Mouse (Mus musculus): ENCODE data around the gene Zfp825. TPM values are rescaled to one million over a fixed set of nuclear protein-coding genes. Genes with fewer than 3 reads are reported as not detected.
A peak's percentile ranks its signal among the peaks of the same experiment; 100 is the strongest.
"Not testable (repeated sequence)": the region's sequence is repeated elsewhere in the genome, so short reads cannot be mapped to it uniquely, and the experiment has no call there.

Gene Zfp825
- polyA plus RNA-seq, 1 experiment from 2014 or later, result 16.2 TPM

DNA sequence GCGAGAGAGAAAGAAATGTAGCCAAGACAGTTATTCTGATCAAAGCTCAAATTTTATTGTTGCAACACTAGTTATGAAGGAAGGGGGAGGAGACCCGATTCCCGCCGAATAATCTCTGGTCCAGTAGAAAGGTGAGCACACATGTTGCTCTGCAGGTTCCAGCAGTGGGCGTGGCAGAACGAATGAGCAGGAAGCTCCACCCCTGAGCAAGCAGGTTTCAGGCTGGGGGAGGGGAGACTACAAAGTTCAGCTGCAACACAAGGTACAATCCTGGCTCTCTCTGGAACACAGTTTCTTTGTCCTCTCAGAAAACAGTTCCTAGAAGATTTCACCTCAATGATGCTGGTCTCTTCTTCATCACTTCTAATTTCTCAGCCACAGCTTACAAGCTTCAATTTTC is 14.2 kb upstream of the Zfp825 start:
- 85% methylated on average over 6 of the region's 6 CpGs for WGBS
- not testable (repeated sequence) for H3K4me1 ChIP-seq (ENCODE audit: control insufficient read depth, insufficient read depth, low read depth, low read length); H3K9ac ChIP-seq (ENCODE audit: low read depth, low read length); H3K36me3 ChIP-seq (ENCODE audit: control insufficient read depth, insufficient read depth, low read length); ATAC-seq; H3K4me2 ChIP-seq (ENCODE audit: low read length); H3K27me3 ChIP-seq (replicated peaks; ENCODE audit: control insufficient read depth, insufficient read depth, low read length); H3K27ac ChIP-seq (ENCODE audit: low read depth, low read length); H3K9me3 ChIP-seq (ENCODE audit: control insufficient read depth, low read length); H3K4me3 ChIP-seq (ENCODE audit: low read length)

DNA sequence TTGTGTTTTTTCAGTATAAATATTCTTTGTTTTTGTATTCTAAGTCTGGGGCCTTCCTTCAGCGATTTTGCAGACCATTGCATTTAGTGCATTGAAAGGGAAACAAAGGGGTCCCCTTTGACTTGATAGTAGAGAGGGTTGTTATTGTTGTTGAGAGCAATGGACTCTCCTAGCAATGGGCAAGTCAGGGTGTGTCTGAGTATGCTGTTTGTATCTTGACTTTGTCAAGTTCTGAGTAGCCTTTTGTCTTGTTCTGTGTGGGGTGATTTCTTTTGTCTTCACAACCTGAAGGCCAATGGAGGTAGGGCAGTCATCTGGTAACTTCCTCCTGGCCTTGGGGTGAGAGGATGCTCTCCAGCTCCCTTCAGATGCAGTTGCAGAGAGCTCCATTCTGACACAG is 9.1 kb upstream of the Zfp825 start:
- not testable (repeated sequence) for H3K9ac ChIP-seq (ENCODE audit: low read depth, low read length); H3K27ac ChIP-seq (ENCODE audit: low read depth, low read length); H3K4me1 ChIP-seq (ENCODE audit: control insufficient read depth, insufficient read depth, low read depth, low read length); H3K9me3 ChIP-seq (ENCODE audit: control insufficient read depth, low read length); H3K4me2 ChIP-seq (ENCODE audit: low read length); H3K4me3 ChIP-seq (ENCODE audit: low read length); ATAC-seq; H3K27me3 ChIP-seq (replicated peaks; ENCODE audit: control insufficient read depth, insufficient read depth, low read length); H3K36me3 ChIP-seq (ENCODE audit: control insufficient read depth, insufficient read depth, low read length)
- 79% methylated on average over 1 of the region's 1 CpGs for WGBS

DNA sequence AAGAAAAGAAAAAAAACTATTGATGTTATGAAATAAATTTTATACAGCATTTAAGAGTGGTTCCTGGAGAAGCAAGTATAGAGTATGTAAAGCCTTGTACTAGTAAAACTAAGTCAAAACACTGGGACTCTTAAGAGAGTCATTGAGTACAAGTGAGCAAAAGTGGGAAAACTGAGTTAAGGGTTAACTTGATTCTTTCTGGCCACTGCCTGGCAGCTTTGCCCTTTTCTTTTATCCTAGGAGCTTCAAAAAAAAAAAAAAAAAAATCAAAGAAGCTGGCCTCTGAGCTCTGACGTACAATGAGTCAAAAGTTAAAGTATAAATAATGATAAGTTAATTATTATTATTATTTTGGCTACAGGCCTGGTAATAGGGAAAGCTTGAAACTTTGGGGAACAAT is 5.9 kb upstream of the Zfp825 start:
- not testable (repeated sequence) for H3K36me3 ChIP-seq (ENCODE audit: control insufficient read depth, insufficient read depth, low read length); H3K4me3 ChIP-seq (ENCODE audit: low read length); H3K9ac ChIP-seq (ENCODE audit: low read depth, low read length); H3K27me3 ChIP-seq (replicated peaks; ENCODE audit: control insufficient read depth, insufficient read depth, low read length); H3K9me3 ChIP-seq (ENCODE audit: control insufficient read depth, low read length); H3K4me1 ChIP-seq (ENCODE audit: control insufficient read depth, insufficient read depth, low read depth, low read length); ATAC-seq; H3K4me2 ChIP-seq (ENCODE audit: low read length); H3K27ac ChIP-seq (ENCODE audit: low read depth, low read length)
- WGBS, result 0% methylated on average over 1 of the region's 1 CpGs

DNA sequence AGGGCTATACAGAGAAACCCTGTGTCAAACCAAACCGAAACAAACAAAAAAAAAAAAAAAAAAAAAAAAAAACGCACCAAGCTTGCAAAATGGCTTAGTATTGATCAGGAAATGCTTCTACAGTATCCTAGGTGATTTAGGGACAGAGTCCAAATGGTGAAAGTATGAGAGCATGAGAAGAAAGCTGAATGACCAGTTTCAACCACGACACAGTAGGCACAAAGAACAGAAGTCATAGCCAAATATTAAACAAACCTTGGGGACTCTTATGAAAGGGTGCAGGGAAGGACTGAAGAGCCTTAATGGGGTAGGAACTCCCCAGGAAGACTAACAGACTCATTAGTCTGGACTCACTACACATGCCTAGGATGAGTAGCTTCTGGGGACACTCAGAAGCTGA is 9.5 kb downstream of the Zfp825 start:
- H3K27ac ChIP-seq (ENCODE audit: low read depth, low read length); H3K9me3 ChIP-seq (ENCODE audit: control insufficient read depth, low read length); H3K4me3 ChIP-seq (ENCODE audit: low read length); H3K4me1 ChIP-seq (ENCODE audit: control insufficient read depth, insufficient read depth, low read depth, low read length); H3K9ac ChIP-seq (ENCODE audit: low read depth, low read length); ATAC-seq; H3K36me3 ChIP-seq (ENCODE audit: control insufficient read depth, insufficient read depth, low read length); H3K4me2 ChIP-seq (ENCODE audit: low read length); H3K27me3 ChIP-seq (replicated peaks; ENCODE audit: control insufficient read depth, insufficient read depth, low read length): not testable (repeated sequence)
- 90% methylated on average over 3 of the region's 3 CpGs for WGBS

DNA sequence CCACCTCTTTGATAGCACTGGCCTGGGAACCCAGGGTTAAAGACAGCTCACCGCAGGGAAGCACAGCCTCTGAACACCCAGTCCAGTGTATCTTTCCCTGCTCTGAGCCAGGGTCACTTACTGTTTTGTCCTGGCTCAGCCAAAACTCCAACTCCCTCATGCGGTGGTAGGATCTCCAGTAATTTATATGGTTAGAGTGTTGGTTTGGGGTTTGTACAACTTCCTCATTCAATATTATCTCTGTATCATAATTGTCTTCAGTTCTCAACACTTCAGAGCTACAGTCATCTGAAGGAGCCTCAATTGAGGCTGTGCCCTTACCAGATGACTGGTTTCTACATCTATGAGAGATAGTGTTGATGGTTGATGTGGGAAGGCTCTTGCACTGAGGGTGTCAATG is 22.3 kb downstream of the Zfp825 start:
- not testable (repeated sequence) for H3K4me2 ChIP-seq (ENCODE audit: low read length); H3K27ac ChIP-seq (ENCODE audit: low read depth, low read length); ATAC-seq; H3K27me3 ChIP-seq (replicated peaks; ENCODE audit: control insufficient read depth, insufficient read depth, low read length); H3K4me3 ChIP-seq (ENCODE audit: low read length); H3K9ac ChIP-seq (ENCODE audit: low read depth, low read length); H3K4me1 ChIP-seq (ENCODE audit: control insufficient read depth, insufficient read depth, low read depth, low read length); H3K36me3 ChIP-seq (ENCODE audit: control insufficient read depth, insufficient read depth, low read length); H3K9me3 ChIP-seq (ENCODE audit: control insufficient read depth, low read length)
- WGBS, result 91% methylated on average over 2 of the region's 2 CpGs

DNA sequence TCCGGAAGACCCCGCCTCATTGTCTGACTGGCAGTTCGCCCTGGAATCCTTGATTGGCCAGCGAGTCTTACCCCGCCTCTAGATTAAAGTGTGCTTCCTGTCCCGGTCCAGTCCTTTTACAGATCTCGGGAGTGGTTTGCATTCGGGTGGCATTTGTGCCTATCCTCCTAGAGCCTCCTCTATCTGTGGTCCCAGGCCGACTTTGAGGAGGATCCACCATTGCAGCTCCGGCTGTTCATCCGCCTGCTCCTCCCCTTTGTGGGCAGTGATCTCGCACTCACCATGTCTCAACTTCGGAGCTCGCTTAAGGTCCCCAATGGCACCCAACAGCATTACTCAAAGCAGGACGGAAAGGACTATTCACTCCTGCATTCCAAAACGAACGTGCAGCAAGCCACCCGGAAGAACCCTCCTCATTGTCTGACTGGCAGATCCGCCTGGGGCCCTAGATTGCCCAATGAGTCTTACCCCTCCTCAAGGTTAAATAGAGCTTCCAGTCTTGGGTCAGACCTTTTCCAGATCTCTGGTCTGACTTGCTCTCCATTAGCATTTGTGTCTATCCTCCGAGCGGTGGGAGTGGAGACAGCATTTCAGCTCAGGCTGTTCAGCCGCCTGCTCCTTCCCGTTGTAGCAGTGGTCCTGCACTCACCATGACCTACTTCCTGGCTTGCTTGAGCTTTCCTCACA is 30.9 kb downstream of the Zfp825 start:
- H3K36me3 ChIP-seq (ENCODE audit: control insufficient read depth, insufficient read depth, low read length), result no peaks in the 10 kb centered on the region

DNA sequence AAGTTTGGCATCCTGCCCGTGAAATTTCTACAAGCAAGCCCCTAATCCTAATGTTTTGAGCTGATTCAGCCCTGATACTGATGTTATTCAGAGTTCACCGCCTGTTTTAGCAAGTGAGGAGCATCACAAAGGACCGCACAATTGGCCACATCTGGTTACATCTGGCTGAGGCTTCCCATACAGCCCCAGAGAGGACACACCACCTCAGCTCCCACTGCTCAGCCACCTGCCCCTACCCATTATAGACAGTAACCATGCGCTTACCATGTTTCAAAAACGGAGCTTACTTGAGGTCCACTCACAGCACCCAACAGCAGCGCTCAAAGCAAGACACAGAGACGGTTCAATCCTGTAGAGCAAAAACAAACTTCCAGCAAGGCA is 31.5 kb downstream of the Zfp825 start:
- H3K9me3 ChIP-seq (ENCODE audit: control insufficient read depth, low read length); ATAC-seq; H3K36me3 ChIP-seq (ENCODE audit: control insufficient read depth, insufficient read depth, low read length); H3K27me3 ChIP-seq (replicated peaks; ENCODE audit: control insufficient read depth, insufficient read depth, low read length); H3K4me1 ChIP-seq (ENCODE audit: control insufficient read depth, insufficient read depth, low read depth, low read length); H3K27ac ChIP-seq (ENCODE audit: low read depth, low read length): not testable (repeated sequence)
- peak overlapping the region; percentile 68 for H3K4me2 ChIP-seq (ENCODE audit: low read length)
- 4% methylated on average over 7 of the region's 7 CpGs for WGBS
- H3K9ac ChIP-seq (ENCODE audit: low read depth, low read length), result peak overlapping the region; percentile 67
- peak overlapping the region; percentile 52 for H3K4me3 ChIP-seq (ENCODE audit: low read length)

More for the DNA sequence above, 30.9 kb downstream of the Zfp825 start:
- H3K4me2 ChIP-seq (ENCODE audit: low read length), result peak overlapping the region; percentile 68
- ATAC-seq, result peak; percentile 100
- peak overlapping the region; percentile 67 for H3K9ac ChIP-seq (ENCODE audit: low read depth, low read length)
- 0% methylated on average over 23 of the region's 23 CpGs for WGBS
- peak overlapping the region; percentile 87 for H3K27ac ChIP-seq (ENCODE audit: low read depth, low read length)
- H3K4me3 ChIP-seq (ENCODE audit: low read length), result peak overlapping the region; percentile 52
- H3K4me1 ChIP-seq (ENCODE audit: control insufficient read depth, insufficient read depth, low read depth, low read length), result no peaks in the 10 kb centered on the region
- no peaks in the 10 kb centered on the region for H3K27me3 ChIP-seq (replicated peaks; ENCODE audit: control insufficient read depth, insufficient read depth, low read length)
- no peaks in the 10 kb centered on the region for H3K9me3 ChIP-seq (ENCODE audit: control insufficient read depth, low read length)

DNA sequence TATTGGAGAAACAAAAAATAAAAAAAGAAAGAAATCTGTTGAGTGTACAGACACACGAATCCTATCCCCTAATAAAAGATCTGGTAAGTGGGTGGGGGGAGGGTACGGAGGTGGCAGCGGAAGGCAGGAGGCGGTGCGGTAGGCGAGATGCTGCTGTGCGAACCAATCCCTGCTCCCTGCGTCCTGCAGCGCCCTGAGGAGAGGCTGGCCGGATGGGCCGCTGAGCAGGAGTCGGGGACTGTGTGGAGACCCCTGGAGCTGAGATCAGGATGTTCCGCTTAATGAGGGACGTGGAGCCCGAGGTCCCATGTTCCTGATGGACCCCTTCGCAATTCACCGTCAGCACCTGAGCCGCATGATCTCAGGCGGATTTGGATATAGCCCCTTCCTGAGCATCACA is 53.9 kb downstream of the Zfp825 start:
- no peak for ATAC-seq

More for the DNA sequence above, 53.9 kb downstream of the Zfp825 start:
- H3K27me3 ChIP-seq (replicated peaks; ENCODE audit: control insufficient read depth, insufficient read depth, low read length), result no peaks in the 10 kb centered on the region
- no peak overlapping the region for H3K9ac ChIP-seq (ENCODE audit: low read depth, low read length)
- 37% methylated on average over 19 of the region's 19 CpGs for WGBS
- peaks cover 32% of the 10 kb centered on the region for H3K9me3 ChIP-seq (ENCODE audit: control insufficient read depth, low read length)
- H3K4me2 ChIP-seq (ENCODE audit: low read length), result no peak overlapping the region
- H3K36me3 ChIP-seq (ENCODE audit: control insufficient read depth, insufficient read depth, low read length), result peaks cover 19% of the 10 kb centered on the region
- no peaks in the 10 kb centered on the region for H3K4me1 ChIP-seq (ENCODE audit: control insufficient read depth, insufficient read depth, low read depth, low read length)
- no peak overlapping the region for H3K4me3 ChIP-seq (ENCODE audit: low read length)
- H3K27ac ChIP-seq (ENCODE audit: low read depth, low read length), result no peak overlapping the region

Measured in hindbrain, embryonic 16.5 days (tissue).